Mouse (Mus musculus): ENCODE data around the gene Tom1. TPM values are rescaled to one million over a fixed set of nuclear protein-coding genes. Genes with fewer than 3 reads are reported as not detected.

Tom1 gene
- polyA plus RNA-seq, 2 experiments, result 6.1 to 9.2 TPM

DNA sequence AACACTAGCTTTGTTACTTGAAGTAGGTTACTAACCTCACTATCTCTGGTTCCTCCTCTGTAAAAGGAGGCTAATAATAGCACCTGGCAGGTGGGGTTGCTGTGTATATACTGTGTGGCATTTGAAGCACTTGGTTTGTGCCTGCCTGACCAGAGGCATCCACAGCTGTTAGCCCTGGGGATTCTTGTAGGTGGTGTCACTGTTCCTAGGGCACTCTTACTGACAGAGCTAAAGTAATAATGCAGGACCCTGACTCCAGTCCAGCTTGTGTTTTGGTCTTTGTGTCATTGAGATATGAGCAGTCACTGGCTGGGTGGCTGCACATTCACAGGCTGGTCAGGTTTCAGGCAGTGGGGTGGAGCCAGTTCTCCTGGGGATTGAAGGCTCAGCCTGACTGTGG, 5.0 kb downstream of the Tom1 start:
- Histone ChIP-seq H3K9ac (replicated peaks) (no peak overlapping the region), H3K27me3 (ENCODE audit: control insufficient read depth, insufficient read depth, low read length) (no peaks in the 10 kb centered on the region), H3K36me3 (replicated peaks; ENCODE audit: control insufficient read depth, insufficient read depth, low read depth) (no peaks in the 10 kb centered on the region), H3K4me3 (ENCODE audit: insufficient read depth in 1 of 2, low read depth in 2 of 2, low read length in 2 of 2) (no peak overlapping the region), H3K27ac (no peak overlapping the region), H3K4me2 (ENCODE audit: low read depth) (no peak overlapping the region), H3K4me1 (replicated peaks; ENCODE audit: control insufficient read depth in 2 of 2, insufficient read depth in 2 of 2, low read length in 1 of 2) (peaks cover 0 to 13% of the 10 kb centered on the region in 2 experiments; a peak in 3 of 4 replicates), H3K9me3 (ENCODE audit: control insufficient read depth, low read length) (no peaks in the 10 kb centered on the region)
- no peak for DNase-seq (ENCODE audit: low read depth in 3 of 3, low spot score in 3 of 3)
- TF ChIP-seq EP300 (IDR thresholded peaks at IDR 0.05; ENCODE audit: low read depth) (no peak), CTCF (IDR thresholded peaks at IDR 0.05; ENCODE audit: low read depth) (no peak)
- ATAC-seq (ENCODE audit: insufficient read depth), result no peak

DNA sequence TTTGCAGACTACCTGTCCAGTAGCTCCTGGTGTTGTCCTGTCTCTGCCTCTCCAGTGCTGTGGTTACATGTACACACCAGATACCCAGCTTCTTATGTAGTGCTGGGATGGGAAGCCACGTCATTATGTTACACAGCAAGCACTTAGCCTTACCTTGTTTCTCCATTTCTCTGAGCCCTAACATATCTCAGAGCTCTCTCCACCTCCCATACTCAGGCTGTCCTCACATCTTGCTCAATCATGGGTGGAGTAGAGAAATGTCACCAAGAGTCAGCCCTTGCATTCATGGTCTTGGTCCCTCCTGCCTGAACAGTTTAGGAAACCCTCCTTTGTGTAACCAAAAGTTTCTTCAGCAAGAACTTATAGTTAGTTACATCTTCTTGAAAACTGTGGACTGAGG, 6.2 kb downstream of the Tom1 start:
- Histone ChIP-seq H3K9ac (replicated peaks) (no peak overlapping the region), H3K4me2 (ENCODE audit: low read depth) (no peak overlapping the region), H3K9me3 (ENCODE audit: control insufficient read depth, low read length) (no peaks in the 10 kb centered on the region), H3K27me3 (ENCODE audit: control insufficient read depth, insufficient read depth, low read length) (no peaks in the 10 kb centered on the region), H3K4me3 (ENCODE audit: insufficient read depth in 1 of 2, low read depth in 2 of 2, low read length in 2 of 2) (no peak overlapping the region), H3K27ac (no peak overlapping the region), H3K36me3 (replicated peaks; ENCODE audit: control insufficient read depth, insufficient read depth, low read depth) (no peaks in the 10 kb centered on the region), H3K4me1 (replicated peaks; ENCODE audit: control insufficient read depth in 2 of 2, insufficient read depth in 2 of 2, low read length in 1 of 2) (peaks cover 0 to 8% of the 10 kb centered on the region in 2 experiments; a peak in 1 of 4 replicates)
- TF ChIP-seq CTCF (IDR thresholded peaks at IDR 0.05; ENCODE audit: low read depth) (no peak), EP300 (IDR thresholded peaks at IDR 0.05; ENCODE audit: low read depth) (no peak)
- 44% methylated on average over 1 of the region's 1 CpGs for WGBS (ENCODE audit: insufficient replicate concordance)
- ATAC-seq (ENCODE audit: insufficient read depth) (no peak), DNase-seq (ENCODE audit: low read depth in 3 of 3, low spot score in 3 of 3) (peak in 1 of 3 experiments; percentile 22)

DNA sequence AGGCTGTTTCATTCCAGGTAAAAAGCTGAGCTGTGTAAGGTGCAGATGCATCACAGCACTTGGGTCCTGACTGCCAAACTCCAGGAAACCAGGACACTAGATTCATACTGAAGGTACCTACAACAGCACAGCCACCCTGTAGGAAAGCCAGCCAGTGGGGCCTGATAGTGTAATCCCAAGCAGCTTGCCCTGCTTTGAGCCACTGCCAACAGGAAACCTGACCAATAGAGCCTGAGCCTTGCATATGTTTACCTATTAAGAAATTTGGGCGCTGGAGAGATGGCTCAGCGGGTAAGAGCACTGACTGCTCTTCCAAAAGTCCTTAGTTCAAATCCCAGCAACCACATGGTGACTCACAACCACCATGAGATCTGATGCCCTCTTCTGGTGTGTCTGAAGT, 8.7 kb downstream of the Tom1 start:
- no peak overlapping the region for H3K4me3 ChIP-seq (ENCODE audit: insufficient read depth in 1 of 2, low read depth in 2 of 2, low read length in 2 of 2)
- H3K4me2 ChIP-seq (ENCODE audit: low read depth), result no peak overlapping the region
- DNase-seq (ENCODE audit: low read depth in 3 of 3, low spot score in 3 of 3) (no peak), ATAC-seq (ENCODE audit: insufficient read depth) (no peak)
- 64% methylated on average over 2 of the region's 2 CpGs for WGBS (ENCODE audit: insufficient replicate concordance)
- peaks cover 0 to 7% of the 10 kb centered on the region in 2 experiments; a peak in 1 of 4 replicates for H3K4me1 ChIP-seq (replicated peaks; ENCODE audit: control insufficient read depth in 2 of 2, insufficient read depth in 2 of 2, low read length in 1 of 2)
- H3K9ac ChIP-seq (replicated peaks), result no peak overlapping the region
- no peaks in the 10 kb centered on the region for H3K9me3 ChIP-seq (ENCODE audit: control insufficient read depth, low read length)
- no peak overlapping the region for H3K27ac ChIP-seq
- H3K27me3 ChIP-seq (ENCODE audit: control insufficient read depth, insufficient read depth, low read length), result no peaks in the 10 kb centered on the region
- no peaks in the 10 kb centered on the region for H3K36me3 ChIP-seq (replicated peaks; ENCODE audit: control insufficient read depth, insufficient read depth, low read depth)
- TF ChIP-seq CTCF (IDR thresholded peaks at IDR 0.05; ENCODE audit: low read depth) (no peak), EP300 (IDR thresholded peaks at IDR 0.05; ENCODE audit: low read depth) (no peak)

DNA sequence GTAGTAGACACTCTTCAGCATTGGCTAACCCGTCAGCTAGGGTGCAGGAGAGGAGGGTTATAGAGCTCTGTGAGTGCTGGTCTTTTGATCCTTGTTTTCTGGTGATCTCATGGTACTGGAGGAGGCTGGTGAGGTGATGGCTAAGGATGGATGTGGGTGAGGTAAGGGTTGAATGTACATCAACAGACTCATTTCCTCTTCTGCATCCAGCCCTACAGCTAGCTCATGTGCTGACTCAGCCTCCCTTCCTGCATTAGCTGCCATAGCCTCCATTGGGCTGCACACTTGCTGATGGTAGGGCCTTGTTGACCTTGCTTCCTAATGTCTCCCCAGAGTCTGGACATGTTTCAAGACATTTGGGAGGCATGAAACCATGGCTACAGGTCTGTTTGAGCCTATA, 9.5 kb downstream of the Tom1 start:
- Histone ChIP-seq H3K27ac (no peak overlapping the region), H3K9me3 (ENCODE audit: control insufficient read depth, low read length) (no peaks in the 10 kb centered on the region), H3K9ac (replicated peaks) (no peak overlapping the region), H3K36me3 (replicated peaks; ENCODE audit: control insufficient read depth, insufficient read depth, low read depth) (no peaks in the 10 kb centered on the region), H3K4me3 (ENCODE audit: insufficient read depth in 1 of 2, low read depth in 2 of 2, low read length in 2 of 2) (no peak overlapping the region), H3K4me2 (ENCODE audit: low read depth) (no peak overlapping the region), H3K27me3 (ENCODE audit: control insufficient read depth, insufficient read depth, low read length) (no peaks in the 10 kb centered on the region), H3K4me1 (replicated peaks; ENCODE audit: control insufficient read depth in 2 of 2, insufficient read depth in 2 of 2, low read length in 1 of 2) (peaks cover 0 to 7% of the 10 kb centered on the region in 2 experiments; a peak in 1 of 4 replicates)
- WGBS (ENCODE audit: insufficient replicate concordance), result 64% methylated on average over 1 of the region's 1 CpGs
- DNase-seq (ENCODE audit: low read depth in 3 of 3, low spot score in 3 of 3), result no peak
- TF ChIP-seq CTCF (IDR thresholded peaks at IDR 0.05; ENCODE audit: low read depth), result no peak
- no peak for TF ChIP-seq EP300 (IDR thresholded peaks at IDR 0.05; ENCODE audit: low read depth)
- ATAC-seq (ENCODE audit: insufficient read depth), result no peak

DNA sequence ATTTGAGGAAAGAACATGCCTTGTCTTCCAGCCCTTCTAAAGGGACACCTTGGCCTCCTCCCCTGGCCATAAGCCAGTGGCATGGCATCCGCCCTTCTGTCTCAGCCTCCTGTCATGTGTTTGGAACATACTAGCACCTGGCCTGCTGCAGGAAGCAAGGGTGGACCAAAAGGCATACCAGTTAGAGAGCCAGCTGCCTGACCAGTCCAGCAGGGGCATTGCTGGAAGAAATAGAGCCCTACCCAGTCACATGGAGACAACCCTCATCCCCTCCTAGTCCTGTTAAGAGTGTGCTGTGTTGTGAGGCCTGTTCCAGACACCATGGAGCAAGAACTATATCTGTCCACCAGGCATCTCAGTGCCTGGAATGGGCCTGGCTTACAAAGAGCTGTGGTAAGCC, 12.8 kb downstream of the Tom1 start:
- H3K9me3 ChIP-seq (ENCODE audit: control insufficient read depth, low read length), result no peaks in the 10 kb centered on the region
- no peaks in the 10 kb centered on the region for H3K27me3 ChIP-seq (ENCODE audit: control insufficient read depth, insufficient read depth, low read length)
- H3K4me3 ChIP-seq (ENCODE audit: insufficient read depth in 1 of 2, low read depth in 2 of 2, low read length in 2 of 2), result no peak overlapping the region
- H3K9ac ChIP-seq (replicated peaks), result no peak overlapping the region
- no peak for TF ChIP-seq EP300 (IDR thresholded peaks at IDR 0.05; ENCODE audit: low read depth)
- TF ChIP-seq CTCF (IDR thresholded peaks at IDR 0.05; ENCODE audit: low read depth), result no peak
- ATAC-seq (ENCODE audit: insufficient read depth) (no peak), DNase-seq (ENCODE audit: low read depth in 3 of 3, low spot score in 3 of 3) (no peak)
- H3K36me3 ChIP-seq (replicated peaks; ENCODE audit: control insufficient read depth, insufficient read depth, low read depth), result no peaks in the 10 kb centered on the region
- H3K4me2 ChIP-seq (ENCODE audit: low read depth), result no peak overlapping the region
- no peaks in the 10 kb centered on the region; a peak in 1 of 4 replicates for H3K4me1 ChIP-seq (replicated peaks; ENCODE audit: control insufficient read depth in 2 of 2, insufficient read depth in 2 of 2, low read length in 1 of 2)
- H3K27ac ChIP-seq, result no peak overlapping the region
- 42% methylated on average over 1 of the region's 1 CpGs for WGBS (ENCODE audit: insufficient replicate concordance)

All from liver, embryonic 14.5 days (tissue).